Mouse (Mus musculus): ENCODE measurements around the gene Gnai2. TPM values are rescaled to one million over a fixed set of nuclear protein-coding genes. Genes with fewer than 3 reads are reported as not detected.

Gene Gnai2
- polyA plus RNA-seq, 1 experiment from 2014 or later = 351 TPM

GRCm38 (mm10) chr9:107611456-107612190 is 23.5 kb downstream of the Gnai2 start:
- ATAC-seq (replicated peaks; ENCODE audit: low FRiP score, low read depth) = no peak
- TF ChIP-seq CTCF (IDR thresholded peaks at IDR 0.05; ENCODE audit: low read depth) = no peak
- WGBS = 67% methylated on average over 6 of the region's 6 CpGs
- Histone ChIP-seq H3K4me3 (replicated peaks; ENCODE audit: low read depth, low read length) (no peak overlapping the region), H3K9me3 (replicated peaks; ENCODE audit: low read length) (no peaks in the 10 kb centered on the region), H3K4me2 (ENCODE audit: low read length) (peak overlapping the region; percentile 56; the same call in 1 of the 2 replicates), H3K27me3 (ENCODE audit: insufficient read depth, low read length) (no peaks in the 10 kb centered on the region), H3K27ac (peak overlapping the region; percentile 85), H3K4me1 (replicated peaks; ENCODE audit: insufficient read depth, low read length) (peaks cover 33% of the 10 kb centered on the region), H3K36me3 (ENCODE audit: insufficient read depth, low read length) (peaks cover 29% of the 10 kb centered on the region), H3K9ac (ENCODE audit: low read depth, low read length) (peak overlapping the region; percentile 50)
- no peak for DNase-seq (ENCODE audit: low spot score)

- Histone ChIP-seq H3K4me3 (replicated peaks; ENCODE audit: low read depth, low read length) (no peak overlapping the region), H3K9ac (ENCODE audit: low read depth, low read length) (no peak overlapping the region), H3K9me3 (replicated peaks; ENCODE audit: low read length) (no peaks in the 10 kb centered on the region), H3K36me3 (ENCODE audit: insufficient read depth, low read length) (peaks cover 7% of the 10 kb centered on the region; the same call in 1 of the 2 replicates), H3K27ac (peak overlapping the region; percentile 85; the same call in 1 of the 2 replicates), H3K27me3 (ENCODE audit: insufficient read depth, low read length) (no peaks in the 10 kb centered on the region), H3K4me2 (ENCODE audit: low read length) (peak overlapping the region; percentile 14; the same call in 1 of the 2 replicates), H3K4me1 (replicated peaks; ENCODE audit: insufficient read depth, low read length) (peaks cover 44% of the 10 kb centered on the region)
- no peak for DNase-seq (ENCODE audit: low spot score)
- no peak for ATAC-seq (replicated peaks; ENCODE audit: low FRiP score, low read depth)
- 71% methylated on average over 4 of the region's 4 CpGs for WGBS
- TF ChIP-seq CTCF (IDR thresholded peaks at IDR 0.05; ENCODE audit: low read depth) = no peak
Observed at GRCm38 (mm10) chr9:107609433-107609830, 25.7 kb downstream of the Gnai2 start.

- 28% methylated on average over 12 of the region's 12 CpGs for WGBS
- ATAC-seq (replicated peaks; ENCODE audit: low FRiP score, low read depth) = no peak
- H3K36me3 ChIP-seq (ENCODE audit: insufficient read depth, low read length) = peaks cover 2% of the 10 kb centered on the region; the same call in 1 of the 2 replicates
- no peaks in the 10 kb centered on the region for H3K9me3 ChIP-seq (replicated peaks; ENCODE audit: low read length)
- H3K4me1 ChIP-seq (replicated peaks; ENCODE audit: insufficient read depth, low read length) = peaks cover 50% of the 10 kb centered on the region
- peak within 1 kb of the TSS; percentile 50 for H3K4me2 ChIP-seq (ENCODE audit: low read length)
- H3K27me3 ChIP-seq (ENCODE audit: insufficient read depth, low read length) = no peaks in the 10 kb centered on the region
- peak within 1 kb of the TSS; percentile 13 for H3K9ac ChIP-seq (ENCODE audit: low read depth, low read length)
- no peak for TF ChIP-seq CTCF (IDR thresholded peaks at IDR 0.05; ENCODE audit: low read depth)
- DNase-seq (ENCODE audit: low spot score) = no peak
- H3K4me3 ChIP-seq (replicated peaks; ENCODE audit: low read depth, low read length) = no peak within 1 kb of the TSS
- peak within 1 kb of the TSS; percentile 85 for H3K27ac ChIP-seq
Observed at GRCm38 (mm10) chr9:107608741-107609432, 26.3 kb downstream of the Gnai2 start, which contains the start of gene Sema3b. TSS of gene Sema3b (minus strand) at chr9:107609229.

- H3K4me2 ChIP-seq (ENCODE audit: low read length) = peak overlapping the region; percentile 50
- WGBS = 55% methylated on average over 9 of the region's 9 CpGs
- no peaks in the 10 kb centered on the region for H3K9me3 ChIP-seq (replicated peaks; ENCODE audit: low read length)
- no peaks in the 10 kb centered on the region for H3K36me3 ChIP-seq (ENCODE audit: insufficient read depth, low read length)
- H3K9ac ChIP-seq (ENCODE audit: low read depth, low read length) = peak overlapping the region; percentile 13; the same call in 1 of the 2 replicates
- no peaks in the 10 kb centered on the region for H3K27me3 ChIP-seq (ENCODE audit: insufficient read depth, low read length)
- ATAC-seq (replicated peaks; ENCODE audit: low FRiP score, low read depth) (no peak), DNase-seq (ENCODE audit: low spot score) (no peak)
- peaks cover 59% of the 10 kb centered on the region for H3K4me1 ChIP-seq (replicated peaks; ENCODE audit: insufficient read depth, low read length)
- no peak overlapping the region for H3K4me3 ChIP-seq (replicated peaks; ENCODE audit: low read depth, low read length)
- TF ChIP-seq CTCF (IDR thresholded peaks at IDR 0.05; ENCODE audit: low read depth) = no peak
- H3K27ac ChIP-seq = peak overlapping the region; percentile 85
Observed at GRCm38 (mm10) chr9:107607653-107608245, 27.4 kb downstream of the Gnai2 start.

- 56% methylated on average over 2 of the region's 2 CpGs for WGBS
- peak overlapping the region; percentile 85 for H3K27ac ChIP-seq
- H3K27me3 ChIP-seq (ENCODE audit: insufficient read depth, low read length) = no peaks in the 10 kb centered on the region
- H3K4me1 ChIP-seq (replicated peaks; ENCODE audit: insufficient read depth, low read length) = peaks cover 57% of the 10 kb centered on the region
- no peaks in the 10 kb centered on the region for H3K9me3 ChIP-seq (replicated peaks; ENCODE audit: low read length)
- no peak for TF ChIP-seq CTCF (IDR thresholded peaks at IDR 0.05; ENCODE audit: low read depth)
- H3K4me2 ChIP-seq (ENCODE audit: low read length) = peak overlapping the region; percentile 50
- no peaks in the 10 kb centered on the region for H3K36me3 ChIP-seq (ENCODE audit: insufficient read depth, low read length)
- no peak for ATAC-seq (replicated peaks; ENCODE audit: low FRiP score, low read depth)
- peak overlapping the region; percentile 48; the same call in 1 of the 2 replicates for H3K9ac ChIP-seq (ENCODE audit: low read depth, low read length)
- H3K4me3 ChIP-seq (replicated peaks; ENCODE audit: low read depth, low read length) = peak overlapping the region; percentile 13
- no peak for DNase-seq (ENCODE audit: low spot score)
Observed at GRCm38 (mm10) chr9:107607036-107607435, 28.1 kb downstream of the Gnai2 start.

GRCm38 (mm10) chr9:107606591-107606990 is 28.6 kb downstream of the Gnai2 start:
- H3K9ac ChIP-seq (ENCODE audit: low read depth, low read length) = peak overlapping the region; percentile 48; the same call in 1 of the 2 replicates
- H3K4me3 ChIP-seq (replicated peaks; ENCODE audit: low read depth, low read length) = peak overlapping the region; percentile 13
- no peaks in the 10 kb centered on the region for H3K9me3 ChIP-seq (replicated peaks; ENCODE audit: low read length)
- peak; percentile 57 for DNase-seq (ENCODE audit: low spot score)
- peak overlapping the region; percentile 50 for H3K4me2 ChIP-seq (ENCODE audit: low read length)
- no peak for TF ChIP-seq CTCF (IDR thresholded peaks at IDR 0.05; ENCODE audit: low read depth)
- H3K4me1 ChIP-seq (replicated peaks; ENCODE audit: insufficient read depth, low read length) = peaks cover 52% of the 10 kb centered on the region
- 0 out of 2 replicates have a peak, but pooled peaks have one; percentile 14 for ATAC-seq (replicated peaks; ENCODE audit: low FRiP score, low read depth)
- no peaks in the 10 kb centered on the region for H3K36me3 ChIP-seq (ENCODE audit: insufficient read depth, low read length)
- H3K27ac ChIP-seq = peak overlapping the region; percentile 85
- H3K27me3 ChIP-seq (ENCODE audit: insufficient read depth, low read length) = no peaks in the 10 kb centered on the region
- WGBS = 5% methylated on average over 9 of the region's 9 CpGs

All from kidney, postnatal 0 days (tissue).